Mouse (Mus musculus) 416B (cell line): ENCODE results near the gene E130114P18Rik.

Source experiments
- DNase-seq: peaks from one replicate; pipeline ENCODE4 v3.0.0; 2011; ENCODE audit warnings: low read depth

Gene E130114P18Rik

GRCm38 (mm10) chr4:97805255-97805654, 27.4 kb upstream of the E130114P18Rik start:
- DNase-seq: no peak

DNA sequence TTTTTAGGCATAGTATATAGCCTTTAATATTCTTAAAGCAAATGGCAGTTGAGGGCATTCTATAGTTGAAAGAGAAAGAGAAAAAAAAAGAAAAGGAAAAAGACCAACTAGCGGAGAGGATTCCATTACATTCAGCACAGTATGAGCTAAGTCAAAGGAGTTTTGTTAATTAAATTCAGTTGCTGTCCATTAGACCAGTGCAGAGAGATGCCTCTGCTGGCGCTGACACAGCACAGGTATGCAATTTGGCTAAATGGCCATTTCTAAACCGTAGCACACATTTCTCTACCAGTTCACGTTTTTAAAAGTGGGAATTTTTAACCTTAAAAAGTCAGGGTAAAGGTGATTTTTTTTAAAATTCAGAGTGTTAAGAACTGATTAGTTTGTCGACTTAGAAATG, 26.8 kb upstream of the E130114P18Rik start:
- no peak for DNase-seq

DNA sequence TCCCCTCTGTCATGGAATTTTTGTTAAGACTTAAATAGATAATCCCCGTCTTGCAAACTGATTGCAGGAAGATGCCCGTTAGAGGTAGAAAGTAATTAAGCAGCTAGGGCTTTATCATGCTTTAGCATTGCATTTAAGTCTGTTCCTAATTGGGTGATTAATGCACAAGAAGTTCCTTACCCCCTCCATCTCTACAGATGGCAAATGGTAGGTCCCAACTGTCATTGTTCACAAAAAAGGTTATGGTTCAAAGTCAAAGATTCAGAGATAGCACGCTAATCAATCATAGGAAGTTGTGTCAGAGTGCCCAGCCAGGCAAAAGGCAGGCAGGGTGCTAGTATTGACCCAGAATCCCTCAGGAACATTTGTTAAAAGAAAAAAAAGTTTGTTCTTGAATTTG, 25.9 kb upstream of the E130114P18Rik start:
- DNase-seq: no peak

- no peak for DNase-seq
Measured at GRCm38 (mm10) chr4:97796505-97796904, 18.6 kb upstream of the E130114P18Rik start.

- DNase-seq: no peak
Measured at GRCm38 (mm10) chr4:97795957-97796356, 18.1 kb upstream of the E130114P18Rik start.

DNA sequence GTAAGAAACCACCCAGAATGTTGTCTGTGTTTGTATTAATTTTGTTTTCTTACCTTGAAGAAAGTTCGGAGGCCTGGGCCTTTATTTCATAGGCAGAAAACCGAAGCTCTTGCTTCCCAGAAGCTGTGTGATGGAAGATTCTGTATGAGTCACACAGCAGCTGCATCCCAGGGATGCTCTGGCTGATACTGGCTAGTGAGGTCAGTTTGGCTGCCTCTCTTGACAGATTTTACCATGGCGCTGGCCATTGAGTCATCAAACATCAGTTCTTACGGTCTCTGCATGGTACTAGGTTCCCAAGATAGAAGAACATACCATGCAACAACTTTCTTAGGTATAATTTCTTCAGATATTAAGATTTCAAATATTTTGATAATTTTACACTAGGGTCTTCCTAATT, 17.0 kb upstream of the E130114P18Rik start:
- DNase-seq: peak; percentile 40

- DNase-seq: no peak
Measured at GRCm38 (mm10) chr4:97793931-97794330, 16.1 kb upstream of the E130114P18Rik start.

GRCm38 (mm10) chr4:97788537-97788936, 10.7 kb upstream of the E130114P18Rik start:
- peak; percentile 24 for DNase-seq

GRCm38 (mm10) chr4:97787515-97787914, 9.6 kb upstream of the E130114P18Rik start:
- no peak for DNase-seq

DNA sequence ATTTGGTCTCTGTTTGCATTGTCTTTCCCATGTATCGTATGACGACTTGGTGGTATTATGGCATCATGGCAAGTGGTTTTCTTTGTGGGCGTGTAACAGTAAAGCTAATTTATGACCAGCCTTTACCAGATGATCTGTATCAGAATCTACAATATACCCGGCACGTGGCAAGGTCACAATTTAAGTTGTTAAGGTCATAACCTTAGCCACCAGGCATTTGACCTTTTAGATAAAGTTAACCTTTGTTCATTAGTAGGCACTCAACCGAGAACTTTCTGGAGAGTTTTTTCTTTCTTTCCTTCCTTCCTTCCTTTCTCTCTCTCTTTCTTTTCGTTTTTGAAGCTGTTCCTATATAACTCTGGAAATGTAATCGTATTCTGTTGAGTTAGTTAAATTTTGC, 8.7 kb upstream of the E130114P18Rik start:
- DNase-seq: no peak

- no peak for DNase-seq
Measured at GRCm38 (mm10) chr4:97785547-97786271, 7.8 kb upstream of the E130114P18Rik start.

DNA sequence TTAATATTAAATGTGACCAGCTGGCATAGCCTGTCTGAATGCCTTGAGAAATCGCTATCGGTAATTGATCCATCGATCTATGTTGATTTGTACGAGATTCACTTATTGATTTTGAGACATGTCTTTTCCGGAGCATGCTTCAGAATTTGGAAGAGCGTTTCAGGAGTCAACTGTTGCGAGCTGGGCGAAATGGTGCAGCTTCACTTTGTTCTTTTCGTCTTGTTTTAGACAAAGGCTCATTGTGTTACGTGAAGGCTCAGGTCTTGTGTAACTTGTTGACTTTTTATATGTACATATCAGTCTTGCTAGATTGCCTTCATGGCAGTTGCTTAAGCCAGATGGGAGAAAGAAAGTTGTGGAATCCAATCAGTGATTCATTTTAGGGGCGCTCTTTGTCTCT, 6.4 kb upstream of the E130114P18Rik start:
- no peak for DNase-seq

GRCm38 (mm10) chr4:97783073-97783879, 5.4 kb upstream of the E130114P18Rik start:
- no peak for DNase-seq

DNA sequence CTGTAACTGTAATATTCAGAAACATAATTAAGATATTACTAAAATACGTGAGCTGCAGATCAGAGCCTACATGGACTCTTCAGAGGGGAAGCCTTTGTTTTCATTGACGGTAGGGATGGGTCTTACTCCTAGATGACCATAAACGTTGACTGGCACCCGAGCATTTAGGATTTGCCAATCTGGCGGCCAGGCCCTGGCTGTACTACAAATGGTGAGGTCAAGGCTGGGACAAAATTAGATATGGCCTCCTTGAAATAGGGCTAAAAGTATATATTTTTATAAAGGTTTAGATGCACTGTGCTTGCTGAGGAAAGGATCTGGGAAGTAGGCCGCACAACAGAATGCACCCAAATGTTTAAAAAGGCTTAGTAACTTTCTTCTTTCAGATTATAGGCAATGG, 4.6 kb upstream of the E130114P18Rik start:
- no peak for DNase-seq

DNA sequence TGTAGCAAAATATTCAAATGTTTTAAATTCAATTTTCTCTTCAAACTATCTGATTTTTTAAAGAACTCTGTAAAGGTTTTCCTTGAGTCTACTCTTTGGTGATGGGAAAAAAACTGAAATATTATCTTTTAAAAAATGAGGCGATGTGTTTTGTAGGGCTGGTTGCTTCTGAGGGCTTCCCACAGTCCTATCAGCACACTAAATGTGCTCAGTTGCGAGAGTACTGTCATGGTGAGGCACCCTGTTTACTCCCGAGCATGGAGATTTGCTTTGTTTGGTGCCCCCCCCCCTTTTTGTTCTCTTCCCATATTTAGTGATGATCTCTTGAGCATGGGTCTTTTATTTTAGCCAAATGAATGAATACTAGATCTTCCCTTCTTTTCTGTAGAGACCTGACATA, 4.2 kb upstream of the E130114P18Rik start:
- DNase-seq: no peak

GRCm38 (mm10) chr4:97780666-97781435, 3.0 kb upstream of the E130114P18Rik start:
- no peak for DNase-seq

DNA sequence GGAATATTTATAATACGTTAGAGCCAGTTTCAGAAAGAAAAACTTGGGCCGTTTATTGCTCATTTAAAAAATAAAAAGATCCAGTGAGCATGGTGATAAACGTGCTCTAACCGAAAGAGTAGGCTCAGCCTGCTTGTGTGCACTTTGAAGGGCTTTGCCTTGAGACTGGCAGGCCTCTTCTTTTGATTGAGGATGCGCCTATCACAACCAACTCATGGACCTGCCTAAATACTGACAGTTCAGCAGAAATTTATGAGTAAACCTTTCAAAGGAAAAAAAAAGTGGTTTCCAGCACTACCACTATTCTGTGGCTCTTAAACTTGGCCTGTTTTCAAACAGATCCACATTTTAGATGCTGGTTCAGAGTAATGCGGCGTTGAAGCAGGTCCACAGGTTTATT, 2.1 kb upstream of the E130114P18Rik start:
- DNase-seq: no peak

DNA sequence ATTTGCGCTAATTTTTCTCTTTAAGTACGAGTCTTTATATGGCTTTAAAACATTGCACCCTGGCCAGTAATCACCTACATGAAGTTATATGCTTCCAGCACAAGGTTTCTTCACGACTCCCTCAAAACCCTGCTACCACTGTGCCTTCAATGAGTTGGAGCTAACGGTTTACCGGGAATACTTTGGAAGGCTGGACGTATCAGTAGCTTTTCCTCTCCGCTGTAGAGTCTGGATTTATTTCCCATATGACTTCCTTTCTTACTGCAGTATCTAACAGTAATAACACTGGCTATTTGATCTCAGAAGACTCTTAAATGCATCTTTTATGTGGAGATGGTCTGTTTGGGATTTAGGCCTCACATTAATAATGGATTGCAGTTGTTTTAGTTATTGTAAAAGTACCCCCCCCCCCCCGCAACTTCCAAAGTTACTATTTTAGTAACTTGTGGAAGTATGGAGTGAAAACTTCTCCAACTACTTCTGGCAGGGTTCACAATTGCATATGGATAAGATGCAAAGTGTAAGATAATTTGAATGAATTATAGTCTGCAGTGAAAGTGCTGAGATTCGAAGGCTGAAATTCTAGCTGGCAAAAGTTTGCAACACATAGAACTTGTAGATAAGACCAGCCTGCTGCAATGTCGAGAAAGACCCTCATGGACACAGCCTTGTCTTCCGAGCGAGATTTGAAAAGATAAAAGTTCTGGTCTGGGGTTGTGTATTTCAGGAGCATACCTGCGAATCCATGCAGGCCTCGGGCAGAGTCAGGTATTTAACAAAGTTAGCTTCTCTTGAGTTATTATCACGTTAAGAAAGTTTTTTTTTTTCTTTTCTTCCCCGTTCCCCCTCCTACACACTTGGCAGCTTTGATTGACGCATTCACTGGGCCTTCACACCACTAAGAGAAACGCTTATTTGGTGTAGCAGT, 1.4 kb upstream of the E130114P18Rik start:
- no peak for DNase-seq

DNA sequence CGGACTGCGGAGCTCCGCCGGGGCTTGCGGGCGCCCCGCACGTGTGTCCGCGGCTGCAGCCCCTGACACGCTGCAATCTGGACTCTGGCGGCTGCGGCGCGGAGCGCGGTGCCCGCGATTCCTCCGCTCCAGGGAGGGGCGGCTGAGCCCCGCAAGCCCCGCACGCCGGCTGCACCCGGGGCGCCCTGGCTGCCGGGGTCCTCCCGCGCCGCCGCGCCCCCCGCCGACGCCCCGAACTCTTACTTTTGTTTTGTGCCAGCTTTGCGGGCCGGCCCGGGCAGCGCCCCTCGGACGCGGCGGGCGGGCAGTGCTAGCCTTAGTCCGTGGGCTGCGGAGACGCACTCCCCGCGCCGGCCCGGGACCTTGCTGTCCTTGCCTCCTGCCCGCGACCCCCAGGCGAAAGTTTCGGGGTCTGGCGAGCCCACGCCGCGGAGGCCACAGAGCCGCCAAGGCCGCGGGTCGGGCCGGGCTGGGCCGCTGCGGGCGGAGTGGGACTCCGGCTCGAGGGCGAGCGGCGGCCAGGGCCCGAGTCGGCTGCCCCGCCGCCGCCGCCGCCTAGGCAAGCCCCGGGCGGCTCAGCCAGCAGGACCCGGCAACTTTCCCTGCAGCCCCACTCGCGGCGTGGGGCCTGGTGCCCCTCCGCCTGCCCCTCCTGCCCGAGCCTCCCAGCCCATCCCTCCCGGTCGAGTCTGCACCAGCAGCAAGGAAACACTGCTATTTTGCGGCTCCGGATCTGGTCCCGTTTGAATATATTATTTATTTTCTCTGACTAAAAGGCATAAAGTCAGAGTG, 529 bp upstream of the E130114P18Rik start:
- DNase-seq: no peak

GRCm38 (mm10) chr4:97777081-97777705, 685 bp downstream of the E130114P18Rik start:
- no peak for DNase-seq
